Comparison of ENCODE assay signal across 16 mouse cellular contexts in genomic region chr2:74378709-74379108, GRCm38 (mm10).
"Had no signal": no experiment of that assay in that cellular context is flagged by ENCODE, and none has a peak within 500 bp of the region (broad histone marks: within the 10 kb centered on the region; RNA-seq: fewer than 3 reads in every experiment).

No protein-coding gene starts in this region.

- ATAC-seq: liver, embryonic 12.5 days; liver, postnatal 0 days; lung, postnatal 0 days; midbrain, embryonic 13.5 days; midbrain, embryonic 15.5 days; midbrain, embryonic 16.5 days had no signal

- DNase-seq: left cerebral cortex, postnatal 4 days; liver; liver, embryonic 13.5 days; liver, postnatal 0 days; lung, adult 18-20 months; lung, adult 2 months; lung, embryonic 14.5 days; lung, postnatal 14 days; lung, postnatal 36 days; lung, postnatal 4 days; midbrain, embryonic 14.5 days had no signal
